Mouse (Mus musculus) kidney, embryonic 15.5 days (tissue): Measurements from ENCODE around the gene Gng2. TPM values are rescaled to one million over a fixed set of nuclear protein-coding genes. Genes with fewer than 3 reads are reported as not detected.

Experiments used
- ATAC-seq: fragments of 200-750 bp; cut with Nextera tagmentation; replicated peaks from 2 replicates; pipeline ENCODE4 v1.8.0; 2017; ENCODE audit warnings: moderate TSS enrichment; ENCODE audit not compliant: low FRiP score
- H3K27ac ChIP-seq: fragments of 300-500 bp; sonication (generic); 2 replicates; pipeline ENCODE4 v1.5.1; 2015; ENCODE audit warnings: mild to moderate bottlenecking, inconsistent platforms
- H3K27me3 ChIP-seq: fragments of 300-500 bp; sonication (generic); 2 replicates; pipeline ENCODE4 v1.6.1; 2015; ENCODE audit warnings: inconsistent platforms
- H3K36me3 ChIP-seq: fragments of 300-500 bp; sonication (generic); 2 replicates; pipeline ENCODE4 v1.6.1; 2015; ENCODE audit warnings: inconsistent platforms
- H3K4me1 ChIP-seq: fragments of 300-500 bp; sonication (generic); 2 replicates; pipeline ENCODE4 v1.6.1; 2015; ENCODE audit warnings: inconsistent platforms
- H3K4me2 ChIP-seq: fragments of 300-500 bp; sonication (generic); 2 replicates; pipeline ENCODE4 v1.6.1; 2015; ENCODE audit warnings: moderate library complexity, mild to moderate bottlenecking, inconsistent platforms
- H3K4me3 ChIP-seq: fragments of 300-500 bp; sonication (generic); replicated peaks from 2 replicates; pipeline ENCODE4 v1.5.1; 2015; ENCODE audit warnings: mild to moderate bottlenecking, inconsistent platforms
- H3K9ac ChIP-seq: fragments of 300-500 bp; sonication (generic); 2 replicates; pipeline ENCODE4 v1.6.1; 2015; ENCODE audit warnings: mild to moderate bottlenecking, inconsistent platforms
- H3K9me3 ChIP-seq: fragments of 300-500 bp; sonication (generic); replicated peaks from 2 replicates; pipeline ENCODE4 v1.6.1; 2016; ENCODE audit warnings: inconsistent platforms
- WGBS: fragments of 180-500 bp; shearing (Covaris S2); methylation state at CpG from one replicate; pipeline ENCODE4 v1.1.7; 2015; ENCODE audit warnings: mixed read lengths; 5-methylcytosine and 5-hydroxymethylcytosine counted together
- polyA plus RNA-seq: library from polyadenylated mRNA; unstranded; fragments of >200 nt; fragmentation: Nextera tagmentation; extraction: Ambion mirVana; gene quantifications from 2 replicates; pipeline ENCODE4 v1.2.1, GENCODE M21; 2015

Gng2 gene
- polyA plus RNA-seq, 1 experiment from 2014 or later, result 56.5 TPM

GRCm38 (mm10) chr14:19955077-19955476 lies 22.4 kb downstream of the Gng2 start:
- Histone ChIP-seq H3K4me1 (0 out of 2 replicates have a peak, but pooled peaks cover 7% of the 10 kb centered on the region), H3K9ac (no peak overlapping the region), H3K27me3 (no peaks in the 10 kb centered on the region), H3K27ac (no peak overlapping the region), H3K4me2 (no peak overlapping the region), H3K4me3 (no peak overlapping the region), H3K36me3 (no peaks in the 10 kb centered on the region; the same call in 1 of the 2 replicates), H3K9me3 (no peaks in the 10 kb centered on the region)
- ATAC-seq, result no peak
- 86% methylated on average over 7 of the region's 7 CpGs for WGBS

GRCm38 (mm10) chr14:19950812-19951211 lies 26.6 kb downstream of the Gng2 start:
- Histone ChIP-seq H3K4me2 (no peak overlapping the region), H3K4me3 (no peak overlapping the region), H3K27ac (no peak overlapping the region), H3K36me3 (no peaks in the 10 kb centered on the region; the same call in 1 of the 2 replicates), H3K9me3 (no peaks in the 10 kb centered on the region), H3K27me3 (no peaks in the 10 kb centered on the region), H3K4me1 (no peaks in the 10 kb centered on the region), H3K9ac (no peak overlapping the region)
- ATAC-seq, result no peak
- 86% methylated on average over 4 of the region's 4 CpGs for WGBS

GRCm38 (mm10) chr14:19949475-19949874 lies 28.0 kb downstream of the Gng2 start:
- Histone ChIP-seq H3K27me3 (no peaks in the 10 kb centered on the region), H3K9me3 (no peaks in the 10 kb centered on the region), H3K9ac (no peak overlapping the region), H3K4me1 (no peaks in the 10 kb centered on the region), H3K27ac (no peak overlapping the region), H3K36me3 (no peaks in the 10 kb centered on the region), H3K4me3 (no peak overlapping the region), H3K4me2 (no peak overlapping the region)
- ATAC-seq, result no peak
- WGBS, result 88% methylated on average over 2 of the region's 2 CpGs

- H3K36me3 ChIP-seq, result no peaks in the 10 kb centered on the region
- H3K4me2 ChIP-seq, result no peak overlapping the region
- no peak overlapping the region for H3K9ac ChIP-seq
- no peak overlapping the region for H3K4me3 ChIP-seq
- no peaks in the 10 kb centered on the region for H3K9me3 ChIP-seq
- WGBS, result 91% methylated on average over 7 of the region's 7 CpGs
- no peaks in the 10 kb centered on the region for H3K27me3 ChIP-seq
- no peaks in the 10 kb centered on the region for H3K4me1 ChIP-seq
- H3K27ac ChIP-seq, result no peak overlapping the region
- no peak for ATAC-seq
Measured at GRCm38 (mm10) chr14:19946221-19946620, 31.2 kb downstream of the Gng2 start.

- 64% methylated on average over 3 of the region's 3 CpGs for WGBS
Measured at GRCm38 (mm10) chr14:19942732-19943131, 34.7 kb downstream of the Gng2 start.

GRCm38 (mm10) chr14:19942329-19942728 lies 35.1 kb downstream of the Gng2 start:
- no peak for ATAC-seq
- no peak overlapping the region for H3K27ac ChIP-seq
- no peak overlapping the region for H3K4me3 ChIP-seq
- H3K4me1 ChIP-seq, result no peaks in the 10 kb centered on the region
- no peak overlapping the region for H3K4me2 ChIP-seq
- WGBS, result 71% methylated on average over 4 of the region's 4 CpGs
- no peaks in the 10 kb centered on the region for H3K36me3 ChIP-seq
- H3K27me3 ChIP-seq, result no peaks in the 10 kb centered on the region
- H3K9me3 ChIP-seq, result no peaks in the 10 kb centered on the region
- no peak overlapping the region for H3K9ac ChIP-seq

More at GRCm38 (mm10) chr14:19942732-19943131, 34.7 kb downstream of the Gng2 start:
- no peak overlapping the region for H3K9ac ChIP-seq
- no peak for ATAC-seq
- H3K27me3 ChIP-seq, result no peaks in the 10 kb centered on the region
- H3K27ac ChIP-seq, result no peak overlapping the region
- H3K4me2 ChIP-seq, result no peak overlapping the region
- H3K4me3 ChIP-seq, result no peak overlapping the region
- no peaks in the 10 kb centered on the region for H3K36me3 ChIP-seq
- no peaks in the 10 kb centered on the region for H3K9me3 ChIP-seq
- H3K4me1 ChIP-seq, result no peaks in the 10 kb centered on the region

GRCm38 (mm10) chr14:19940066-19940465 lies 37.4 kb downstream of the Gng2 start:
- no peak overlapping the region for H3K4me3 ChIP-seq
- 90% methylated on average over 1 of the region's 1 CpGs for WGBS

GRCm38 (mm10) chr14:19938545-19938944 lies 38.9 kb downstream of the Gng2 start:
- Histone ChIP-seq H3K4me1 (no peaks in the 10 kb centered on the region), H3K27me3 (no peaks in the 10 kb centered on the region), H3K9ac (no peak overlapping the region), H3K4me2 (no peak overlapping the region), H3K36me3 (no peaks in the 10 kb centered on the region), H3K4me3 (no peak overlapping the region), H3K27ac (no peak overlapping the region), H3K9me3 (no peaks in the 10 kb centered on the region)
- no peak for ATAC-seq
- WGBS, result 88% methylated on average over 5 of the region's 5 CpGs

More at GRCm38 (mm10) chr14:19940066-19940465, 37.4 kb downstream of the Gng2 start:
- Histone ChIP-seq H3K36me3 (no peaks in the 10 kb centered on the region), H3K27me3 (no peaks in the 10 kb centered on the region), H3K4me2 (no peak overlapping the region), H3K27ac (no peak overlapping the region), H3K9me3 (no peaks in the 10 kb centered on the region), H3K9ac (no peak overlapping the region), H3K4me1 (no peaks in the 10 kb centered on the region)
- no peak for ATAC-seq

- H3K27ac ChIP-seq, result no peak overlapping the region
- H3K4me1 ChIP-seq, result no peaks in the 10 kb centered on the region
- no peak overlapping the region for H3K9ac ChIP-seq
- no peaks in the 10 kb centered on the region for H3K27me3 ChIP-seq
- H3K4me2 ChIP-seq, result no peak overlapping the region
- no peak for ATAC-seq
- no peaks in the 10 kb centered on the region for H3K36me3 ChIP-seq
- no peak overlapping the region for H3K4me3 ChIP-seq
- 93% methylated on average over 3 of the region's 3 CpGs for WGBS
- no peaks in the 10 kb centered on the region for H3K9me3 ChIP-seq
Measured at GRCm38 (mm10) chr14:19935084-19935483, 42.3 kb downstream of the Gng2 start.

- Histone ChIP-seq H3K4me3 (no peak overlapping the region), H3K4me1 (no peaks in the 10 kb centered on the region), H3K36me3 (no peaks in the 10 kb centered on the region), H3K9ac (no peak overlapping the region), H3K4me2 (no peak overlapping the region), H3K27ac (no peak overlapping the region), H3K9me3 (no peaks in the 10 kb centered on the region), H3K27me3 (no peaks in the 10 kb centered on the region)
- WGBS, result 82% methylated on average over 6 of the region's 6 CpGs
- no peak for ATAC-seq
Measured at GRCm38 (mm10) chr14:19933314-19933713, 44.1 kb downstream of the Gng2 start.

GRCm38 (mm10) chr14:19927879-19928278 lies 49.5 kb downstream of the Gng2 start:
- 47% methylated on average over 6 of the region's 6 CpGs for WGBS
- H3K4me1 ChIP-seq, result no peaks in the 10 kb centered on the region
- H3K27me3 ChIP-seq, result no peaks in the 10 kb centered on the region
- no peaks in the 10 kb centered on the region for H3K9me3 ChIP-seq
- no peak overlapping the region for H3K27ac ChIP-seq
- no peak for ATAC-seq
- no peak overlapping the region for H3K4me2 ChIP-seq
- H3K9ac ChIP-seq, result no peak overlapping the region
- no peak overlapping the region for H3K4me3 ChIP-seq
- H3K36me3 ChIP-seq, result no peaks in the 10 kb centered on the region

GRCm38 (mm10) chr14:19927156-19927555 lies 50.3 kb downstream of the Gng2 start:
- Histone ChIP-seq H3K27ac (no peak overlapping the region), H3K36me3 (no peaks in the 10 kb centered on the region), H3K27me3 (no peaks in the 10 kb centered on the region), H3K4me2 (no peak overlapping the region), H3K4me3 (no peak overlapping the region), H3K9me3 (no peaks in the 10 kb centered on the region), H3K9ac (no peak overlapping the region), H3K4me1 (no peaks in the 10 kb centered on the region)
- 70% methylated on average over 2 of the region's 2 CpGs for WGBS
- ATAC-seq, result no peak

- Histone ChIP-seq H3K4me1 (no peaks in the 10 kb centered on the region), H3K4me2 (no peak overlapping the region), H3K4me3 (no peak overlapping the region), H3K27ac (no peak overlapping the region), H3K9me3 (no peaks in the 10 kb centered on the region), H3K9ac (no peak overlapping the region), H3K36me3 (no peaks in the 10 kb centered on the region), H3K27me3 (no peaks in the 10 kb centered on the region)
- WGBS, result 80% methylated on average over 8 of the region's 8 CpGs
- no peak for ATAC-seq
Measured at GRCm38 (mm10) chr14:19926312-19926711, 51.1 kb downstream of the Gng2 start.
